9 mouse cellular contexts compared by ENCODE assay signal in the genomic region with DNA sequence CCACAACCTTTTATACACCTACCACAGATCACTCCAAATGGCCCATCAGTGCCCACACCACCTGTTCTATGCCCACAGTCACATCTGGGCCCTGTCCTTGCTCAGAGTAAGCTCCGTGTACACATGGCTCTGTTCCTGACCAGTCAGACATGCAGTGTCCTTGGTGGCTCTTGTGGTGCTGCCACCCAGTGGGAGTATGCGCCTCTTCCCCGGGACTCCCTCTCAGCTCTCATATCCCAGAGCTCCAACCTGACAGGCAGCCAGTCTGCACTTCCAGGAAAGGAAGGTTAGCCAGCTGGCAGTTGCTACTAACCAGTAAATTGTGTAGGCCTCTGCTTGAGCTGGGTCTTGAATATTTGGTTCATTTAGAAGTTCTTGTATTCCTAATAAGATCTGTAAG. TPM values are rescaled to one million over a fixed set of nuclear protein-coding genes. Genes with fewer than 3 reads are reported as not detected.
DNase-seq lines count a peak whose midpoint lies in the region; ATAC-seq and TF ChIP-seq lines count a peak whose summit lies in the region.
"Had no signal": no experiment of that assay in that cellular context is flagged by ENCODE, and none has a peak within 500 bp of the region (broad histone marks: within the 10 kb centered on the region; RNA-seq: fewer than 3 reads in every experiment).

No protein-coding gene starts in this region.

- no peak overlapping the region for H3K27ac ChIP-seq in liver, embryonic 14.5 days
- H3K27ac ChIP-seq: limb, embryonic 10.5 days had no signal

- H3K4me1 ChIP-seq in liver, embryonic 14.5 days (replicated peaks; ENCODE audit: control insufficient read depth in 2 of 2, insufficient read depth in 2 of 2, low read length in 1 of 2) = no peaks in the 10 kb centered on the region
- H3K4me1 ChIP-seq: limb, embryonic 10.5 days had no signal

- no peak overlapping the region for H3K9ac ChIP-seq in liver, embryonic 14.5 days (replicated peaks)

- TF ChIP-seq EP300 in liver, embryonic 14.5 days (IDR thresholded peaks at IDR 0.05; ENCODE audit: low read depth) = no peak

- TF ChIP-seq CTCF in liver, embryonic 14.5 days (IDR thresholded peaks at IDR 0.05; ENCODE audit: low read depth) = peak; percentile 68

- WGBS in liver, embryonic 14.5 days (ENCODE audit: insufficient replicate concordance) = 74% methylated on average over 3 of the region's 3 CpGs

- H3K9me3 ChIP-seq in liver, embryonic 14.5 days (ENCODE audit: control insufficient read depth, low read length) = no peaks in the 10 kb centered on the region
- H3K9me3 ChIP-seq: limb, embryonic 10.5 days had no signal

- peaks cover 74% of the 10 kb centered on the region for H3K36me3 ChIP-seq in liver, embryonic 14.5 days (replicated peaks; ENCODE audit: control insufficient read depth, insufficient read depth, low read depth)

- no peaks in the 10 kb centered on the region for H3K27me3 ChIP-seq in liver, embryonic 14.5 days (ENCODE audit: control insufficient read depth, insufficient read depth, low read length)

- H3K4me2 ChIP-seq in liver, embryonic 14.5 days (ENCODE audit: low read depth) = no peak overlapping the region

- no peak for ATAC-seq in liver, embryonic 14.5 days (ENCODE audit: insufficient read depth)

- DNase-seq in adrenal gland, adult (ENCODE audit: inconsistent age in 2 of 2, low spot score in 1 of 2) = peak; percentile 73 to 88
- no peak for DNase-seq in adrenal gland, postnatal 4 days (ENCODE audit: low spot score in 2 of 2)
- DNase-seq in liver, embryonic 14.5 days (ENCODE audit: low read depth in 3 of 3, low spot score in 3 of 3) = no peak
- DNase-seq in liver = no peak
- DNase-seq in brain, adult 2 months (ENCODE audit: low read depth, low spot score) = peak; percentile 76
- DNase-seq in kidney, postnatal 10 days = peak; percentile 47
- no peak for DNase-seq in left cerebral cortex, adult 18-20 months (ENCODE audit: low spot score in 2 of 2)
- DNase-seq in spleen, postnatal 36 days (ENCODE audit: low spot score in 2 of 2) = no peak

- H3K4me3 ChIP-seq in liver, embryonic 14.5 days (ENCODE audit: insufficient read depth in 1 of 2, low read depth in 2 of 2, low read length in 2 of 2) = no peak overlapping the region
- H3K4me3 ChIP-seq: limb, embryonic 10.5 days had no signal

RNA-seq across cellular contexts. Expression of gene Baiap3, which starts 8.3 kb away (rescaled TPM):
- 10 to 100 TPM; 24.4 to 30.7 TPM for total RNA-seq in adrenal gland, postnatal 4 days (2021)
- polyA plus RNA-seq in liver, embryonic 14.5 days (2012; rRNA removed) = 0.27 and 0.63 TPM in 2 replicates
- 0.69 TPM in 1 of 2 replicates, not detected in the other for polyA plus RNA-seq in liver, embryonic 14.5 days (2014; fragmentation: Nextera tagmentation; extraction: Ambion mirVana)
- 10 to 100 TPM; 17.5 to 18.7 TPM for total RNA-seq in left cerebral cortex, adult 18-20 months (2021)

RNA-seq across cellular contexts. Expression of gene Ube2i, which starts 10.0 kb away (rescaled TPM):
- total RNA-seq in adrenal gland, postnatal 4 days (2021) = 100 to 1,000 TPM; 371 to 391 TPM
- 129 and 168 TPM in 2 replicates for polyA plus RNA-seq in liver, embryonic 14.5 days (2012; rRNA removed)
- 244 and 260 TPM in 2 replicates for polyA plus RNA-seq in liver, embryonic 14.5 days (2014; fragmentation: Nextera tagmentation; extraction: Ambion mirVana)
- total RNA-seq in left cerebral cortex, adult 18-20 months (2021) = 100 to 1,000 TPM; 218 to 227 TPM

RNA-seq across cellular contexts. Expression of gene Tsr3, which starts 24.5 kb away (rescaled TPM):
- total RNA-seq in adrenal gland, postnatal 4 days (2021) = 10 to 100 TPM; 35.6 to 36.5 TPM
- polyA plus RNA-seq in liver, embryonic 14.5 days (2012; rRNA removed) = 11.1 and 13.0 TPM in 2 replicates
- 17.4 and 18.5 TPM in 2 replicates for polyA plus RNA-seq in liver, embryonic 14.5 days (2014; fragmentation: Nextera tagmentation; extraction: Ambion mirVana)
- 10 to 100 TPM; 21.0 to 24.3 TPM for total RNA-seq in left cerebral cortex, adult 18-20 months (2021)

RNA-seq across cellular contexts. Expression of gene Gnptg, which starts 24.5 kb away (rescaled TPM):
- total RNA-seq in adrenal gland, postnatal 4 days (2021) = 10 to 100 TPM; 39.0 to 40.6 TPM
- polyA plus RNA-seq in liver, embryonic 14.5 days (2012; rRNA removed) = 11.1 and 11.2 TPM in 2 replicates
- polyA plus RNA-seq in liver, embryonic 14.5 days (2014; fragmentation: Nextera tagmentation; extraction: Ambion mirVana) = 15.6 and 17.0 TPM in 2 replicates
- total RNA-seq in left cerebral cortex, adult 18-20 months (2021) = 10 to 100 TPM; 74.7 to 77.3 TPM

RNA-seq across cellular contexts. Expression of gene Prss34, which starts 33.7 kb away (rescaled TPM):
- total RNA-seq in adrenal gland, postnatal 4 days (2021) = 1 to 10 TPM; 2.4 to 4.6 TPM
- polyA plus RNA-seq in liver, embryonic 14.5 days (2012; rRNA removed) = 0.89 and 1.8 TPM in 2 replicates
- polyA plus RNA-seq in liver, embryonic 14.5 days (2014; fragmentation: Nextera tagmentation; extraction: Ambion mirVana) = 0.71 and 3.6 TPM in 2 replicates
- total RNA-seq in left cerebral cortex, adult 18-20 months (2021) = not detected
- polyA plus RNA-seq: limb, embryonic 10.5 days had no signal

Comparison
In these comparisons a context has a peak if more than half of its experiments do, and no peak if none do; other contexts are left out.
1. DNase-seq: peak in adrenal gland, adult (2 of 2), brain, adult 2 months (single experiment) and kidney, postnatal 10 days (single experiment); none in adrenal gland, postnatal 4 days (0 of 2), liver, embryonic 14.5 days (0 of 3), liver (single experiment), left cerebral cortex, adult 18-20 months (0 of 2) and spleen, postnatal 36 days (0 of 2).